Mouse (Mus musculus): ENCODE data around the gene Fam180a. TPM values are rescaled to one million over a fixed set of nuclear protein-coding genes. Genes with fewer than 3 reads are reported as not detected.

Gene Fam180a
- polyA plus RNA-seq (2014; fragmentation: Illumina TruSeq; extraction: RNeasy Lipid Tissue Mini Kit (QIAGEN cat#74804); ENCODE audit: low read depth, low replicate concordance) = 1.1 TPM

GRCm38 (mm10) chr6:35326111-35326515 lies at the start of gene Fam180a:
Gene Fam180a (minus strand): TSS chr6:35326141.

GRCm38 (mm10) chr6:35308037-35308436 lies 17.9 kb downstream of the Fam180a start, which contains the start of gene Slc13a4:
Gene Slc13a4 (minus strand): TSS chr6:35308131.

Other genes starting within 250 kb of the Fam180a start
- gene Cnot4, start 192.4 kb downstream of the Fam180a start, polyA plus RNA-seq (2014; fragmentation: Illumina TruSeq; extraction: RNeasy Lipid Tissue Mini Kit (QIAGEN cat#74804); ENCODE audit: low read depth, low replicate concordance) = 29.0 TPM
- 15.7 TPM for gene Nup205, start 148.7 kb downstream of the Fam180a start, polyA plus RNA-seq (2014; fragmentation: Illumina TruSeq; extraction: RNeasy Lipid Tissue Mini Kit (QIAGEN cat#74804); ENCODE audit: low read depth, low replicate concordance)
- 2.6 TPM for gene Slc13a4, start 18.0 kb downstream of the Fam180a start, polyA plus RNA-seq (2014; fragmentation: Illumina TruSeq; extraction: RNeasy Lipid Tissue Mini Kit (QIAGEN cat#74804); ENCODE audit: low read depth, low replicate concordance)
- gene Mtpn, start 213.7 kb upstream of the Fam180a start, polyA plus RNA-seq (2014; fragmentation: Illumina TruSeq; extraction: RNeasy Lipid Tissue Mini Kit (QIAGEN cat#74804); ENCODE audit: low read depth, low replicate concordance) = 310 TPM

Data from kidney, adult 10 weeks (tissue).